Mouse (Mus musculus) adipocyte (in vitro differentiated cells): ENCODE measurements around the gene Nek9.
"Not testable (repeated sequence)": the region's sequence is repeated elsewhere in the genome, so short reads cannot be mapped to it uniquely, and the experiment has no call there.

Source experiments
- DNase-seq: peaks from one replicate; pipeline ENCODE4 v3.0.0-alpha.2; 2016; ENCODE audit warnings: low spot score

Gene Nek9

DNA sequence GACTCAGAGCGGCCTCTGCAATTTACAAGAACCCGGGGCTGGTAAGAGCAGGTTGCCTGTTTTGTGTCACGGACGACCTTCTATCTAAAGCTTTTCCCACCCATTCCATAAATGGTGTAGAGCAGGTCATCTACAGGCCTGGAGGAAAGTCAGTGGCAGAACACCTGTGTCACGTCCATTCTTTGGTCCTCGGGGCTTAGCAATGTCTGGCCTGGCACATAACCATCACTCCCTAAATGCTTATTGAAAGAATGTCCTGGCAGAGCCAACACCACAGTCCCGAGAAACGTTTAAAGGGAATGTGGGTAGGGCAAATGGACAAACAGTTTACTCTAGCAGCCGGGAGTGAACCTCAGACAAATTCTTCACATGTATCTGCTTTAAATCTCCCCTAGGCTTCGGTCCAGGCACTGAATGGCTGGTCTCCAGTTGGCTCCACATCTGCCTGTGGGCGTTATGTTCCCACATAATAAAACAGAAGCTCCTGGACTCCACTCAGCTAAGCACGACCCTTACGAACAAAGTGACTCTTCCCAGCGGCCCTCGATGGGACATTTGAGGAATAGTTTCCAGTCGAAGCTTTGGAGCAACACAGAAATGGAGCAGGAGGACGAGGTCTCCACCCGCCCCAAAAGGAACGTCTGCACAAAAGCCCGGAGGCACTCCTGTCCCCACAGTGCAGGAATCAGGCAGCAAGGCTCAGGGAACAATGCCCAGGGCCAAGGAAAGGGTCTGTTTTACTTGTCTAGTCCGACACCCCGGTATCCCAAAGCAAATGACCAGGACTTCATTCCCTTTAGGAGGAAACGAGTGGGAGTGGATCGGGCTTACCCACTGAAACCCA lies 49.8 kb downstream of the Nek9 start:
- peak; percentile 57 for DNase-seq

DNA sequence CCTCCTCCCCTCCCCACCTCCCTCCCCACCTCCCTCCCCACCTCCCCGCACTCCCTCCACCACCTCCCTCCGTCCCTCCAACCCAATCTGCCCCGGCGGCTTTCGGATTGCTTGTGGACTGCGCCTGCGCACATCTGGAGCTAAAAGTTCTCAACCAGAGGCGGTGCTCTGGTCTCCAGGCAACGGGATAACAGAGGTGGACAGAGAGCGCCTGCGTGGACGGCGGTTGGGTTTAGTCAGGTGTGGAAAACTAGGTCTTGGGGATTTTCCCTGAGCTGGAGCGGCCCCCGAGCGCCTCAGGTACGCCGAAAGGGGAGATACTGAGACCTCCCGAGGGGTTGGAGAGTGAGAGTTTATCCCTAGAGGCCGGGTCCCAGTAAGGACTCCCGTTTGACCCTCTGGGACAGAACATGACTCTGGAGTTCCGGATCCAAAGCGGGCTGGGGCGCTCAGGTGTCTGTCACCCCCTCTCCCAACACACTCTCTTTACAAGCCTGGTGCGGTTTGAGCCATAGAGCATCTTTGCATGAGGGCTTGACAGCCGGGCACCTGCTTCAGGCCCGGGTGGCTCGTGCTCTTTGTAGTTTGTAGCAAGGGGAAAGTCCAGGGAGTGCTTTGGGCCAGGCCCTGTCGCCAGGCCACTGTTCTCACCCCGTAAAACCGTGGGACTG lies 50.5 kb downstream of the Nek9 start, which contains the start of gene Zc2hc1c:
Gene Zc2hc1c, plus strand, starts transcription at position 106 of the 671 bp plus-strand sequence.
- peak; percentile 91 for DNase-seq

GRCm38 (mm10) chr12:85287809-85288485 lies 51.2 kb downstream of the Nek9 start, which contains the start of gene Acyp1:
TSS of gene Acyp1 (minus strand) at chr12:85288438.
- no peak for DNase-seq

GRCm38 (mm10) chr12:85286941-85287340 lies 52.2 kb downstream of the Nek9 start:
- DNase-seq: no peak

- DNase-seq: no peak
Measured at GRCm38 (mm10) chr12:85284996-85285395, 54.2 kb downstream of the Nek9 start.

DNA sequence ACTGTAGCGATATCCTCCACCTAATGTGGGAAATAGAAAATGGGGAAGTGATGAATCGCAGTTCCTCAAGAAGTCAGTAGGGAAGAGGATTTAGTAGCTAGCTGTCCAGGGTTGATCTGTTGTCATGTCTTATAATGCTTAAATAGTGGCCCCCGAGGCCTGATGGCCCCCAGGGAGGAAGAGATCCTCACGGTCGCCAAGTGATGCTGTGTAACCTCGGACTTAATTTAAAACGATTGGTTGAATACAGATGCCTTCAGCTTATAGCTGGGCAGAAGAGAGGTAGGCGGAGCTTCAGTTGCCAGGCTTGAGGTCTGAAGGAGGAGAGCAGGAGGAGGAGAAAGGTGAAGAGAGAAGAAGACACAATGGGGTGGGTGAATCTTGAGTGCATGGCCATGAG lies 54.8 kb downstream of the Nek9 start:
- DNase-seq: no peak

- DNase-seq: not testable (repeated sequence)
Measured at GRCm38 (mm10) chr12:85281756-85282155, 57.4 kb downstream of the Nek9 start.

- no peak for DNase-seq
Measured at GRCm38 (mm10) chr12:85280845-85281651, 58.1 kb downstream of the Nek9 start.

DNA sequence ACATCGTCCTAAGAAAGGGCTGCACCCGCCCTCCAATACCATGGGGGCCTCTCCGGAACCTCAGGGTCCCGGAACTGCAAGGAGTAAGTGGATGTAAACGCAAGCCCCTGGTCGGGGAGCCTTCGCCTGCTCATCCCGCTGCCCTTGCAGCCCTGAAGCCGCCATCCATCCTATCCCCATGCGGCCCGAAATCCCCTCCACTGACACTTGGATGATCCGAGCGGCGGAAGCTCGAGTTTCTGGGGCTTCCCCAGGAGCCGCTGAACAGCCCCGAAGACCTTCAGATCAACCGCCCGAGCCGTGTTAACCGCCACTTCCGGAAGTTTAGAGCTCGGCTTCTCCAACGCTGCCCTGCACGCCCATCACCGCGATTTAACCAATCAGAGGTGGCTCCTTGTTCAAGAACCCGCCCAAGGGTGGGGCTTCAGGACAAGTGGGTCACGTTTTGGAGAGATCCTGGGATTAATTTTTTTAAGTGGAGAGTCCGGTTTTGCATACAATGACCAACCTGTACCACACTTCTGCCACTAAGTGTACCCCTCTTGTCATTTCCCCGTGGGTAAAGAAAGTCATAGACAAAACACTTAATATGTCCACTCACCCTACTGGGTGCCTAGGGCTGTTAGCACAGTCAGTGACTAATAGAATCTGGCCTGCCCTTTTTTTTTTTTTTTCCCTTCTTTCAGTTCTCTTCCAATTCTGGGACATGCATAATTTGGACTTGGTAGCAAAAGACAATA lies 58.9 kb downstream of the Nek9 start:
- peak; percentile 98 for DNase-seq

DNA sequence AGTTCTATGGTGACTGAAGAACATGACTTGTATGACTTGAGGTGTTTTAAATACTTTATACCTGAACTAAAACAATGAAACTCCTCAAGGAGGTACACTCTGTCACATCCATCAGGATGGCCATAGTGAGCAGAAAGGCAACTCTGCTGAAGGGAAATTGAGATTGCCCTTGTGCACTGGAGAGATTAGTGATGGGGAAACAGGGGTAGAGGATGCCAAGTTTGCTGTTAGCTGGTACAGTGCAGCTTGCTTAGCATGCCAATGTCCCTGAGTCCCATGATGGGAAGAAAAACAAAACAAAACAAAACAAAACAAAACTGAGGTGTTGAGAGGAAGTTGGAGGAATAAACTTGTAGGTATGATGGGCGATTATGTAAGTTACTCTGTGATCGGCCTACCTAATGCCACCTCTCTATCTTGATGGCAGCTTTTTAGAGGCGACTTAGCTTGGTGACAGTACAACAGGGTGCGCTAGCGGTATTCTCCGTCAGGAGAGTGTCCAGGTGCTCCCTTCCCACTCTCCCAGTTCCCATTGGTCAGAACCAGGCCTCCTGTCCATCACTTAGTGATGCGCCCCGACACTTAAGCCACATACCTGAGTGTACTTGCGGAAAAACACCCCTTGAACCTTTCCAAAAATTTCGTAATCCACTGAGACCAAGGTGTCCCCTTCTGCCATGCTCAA lies 59.6 kb downstream of the Nek9 start:
- DNase-seq: peak; percentile 64

GRCm38 (mm10) chr12:85278919-85279318 lies 60.2 kb downstream of the Nek9 start:
- no peak for DNase-seq

DNA sequence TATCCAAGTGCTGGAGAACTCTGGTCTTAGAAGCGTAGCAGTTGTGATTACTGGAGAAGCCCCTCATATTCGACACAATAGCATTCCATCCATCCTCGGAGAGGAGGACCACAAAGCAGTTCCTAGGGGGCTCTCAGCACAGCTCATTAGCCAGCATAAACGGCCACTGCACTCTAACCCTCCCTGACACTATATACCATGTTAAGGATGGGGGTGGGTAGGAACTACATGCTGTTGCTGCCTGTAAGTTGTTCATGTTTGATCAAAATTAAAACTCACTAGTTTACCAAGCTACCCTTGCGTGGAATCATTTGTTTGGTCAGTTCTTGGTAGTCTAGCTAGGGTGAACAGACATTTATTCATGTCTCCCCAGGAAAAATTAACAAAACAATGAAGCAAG lies 62.9 kb downstream of the Nek9 start:
- DNase-seq: no peak

- DNase-seq: no peak
Measured at GRCm38 (mm10) chr12:85273508-85273907, 65.7 kb downstream of the Nek9 start.

- DNase-seq: peak; percentile 50
Measured at GRCm38 (mm10) chr12:85271843-85272206, 67.3 kb downstream of the Nek9 start.

GRCm38 (mm10) chr12:85271132-85271842 lies 67.9 kb downstream of the Nek9 start:
- peak; percentile 31 for DNase-seq

- no peak for DNase-seq
Measured at GRCm38 (mm10) chr12:85270319-85270718, 68.8 kb downstream of the Nek9 start, which contains the start of gene Mlh3. TSS of gene Mlh3 (minus strand) at chr12:85270599.

DNA sequence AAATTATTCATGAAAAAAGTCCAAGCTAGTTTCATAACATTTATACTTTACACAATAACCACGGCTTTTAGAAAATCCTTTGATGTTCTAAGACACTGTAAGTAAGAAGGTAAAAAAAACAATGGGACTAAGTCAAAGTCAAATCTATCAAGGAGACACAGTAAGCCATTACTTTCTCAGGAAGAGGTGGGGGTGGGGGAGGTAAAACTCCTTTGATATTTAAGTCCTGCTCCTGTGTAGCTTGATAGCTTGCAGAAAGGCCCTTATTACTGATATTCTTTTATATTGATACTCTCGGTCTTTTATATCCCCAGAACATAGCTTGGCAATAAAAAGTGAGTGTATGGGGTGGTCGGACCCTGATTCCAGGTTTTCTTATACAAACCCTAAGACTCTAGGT lies 69.3 kb downstream of the Nek9 start:
- no peak for DNase-seq

- DNase-seq: no peak
Measured at GRCm38 (mm10) chr12:85266248-85266647, 72.9 kb downstream of the Nek9 start.

DNA sequence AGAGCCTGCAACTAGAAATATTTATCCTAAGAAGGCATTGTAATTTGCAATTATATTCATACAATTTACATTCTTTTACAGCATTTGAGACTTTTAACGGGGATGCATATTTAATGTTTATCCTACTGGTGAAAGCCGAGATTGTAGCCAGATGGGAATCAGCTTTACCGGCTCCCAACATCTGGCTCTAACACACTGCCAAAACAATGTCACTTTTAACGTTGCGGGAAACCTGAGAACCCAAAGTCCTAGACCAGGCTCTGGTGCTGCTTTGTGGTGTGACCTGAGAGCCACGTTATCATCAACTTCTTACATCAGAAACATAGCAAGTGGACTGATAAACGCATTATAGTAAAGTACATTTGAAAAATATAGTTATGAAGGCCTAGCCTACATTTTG lies 74.2 kb downstream of the Nek9 start:
- DNase-seq: no peak

GRCm38 (mm10) chr12:85264531-85264930 lies 74.6 kb downstream of the Nek9 start:
- DNase-seq: no peak
